Mouse (Mus musculus) ES-E14 (cell line): ENCODE measurements around the gene Dohh. TPM values are rescaled to one million over a fixed set of nuclear protein-coding genes. Genes with fewer than 3 reads are reported as not detected.

Experiments used
- DNase-seq: peaks from one replicate; pipeline ENCODE4 v3.0.0-alpha.2; 2013; ENCODE audit warnings: low read depth, low spot score
- H3K27ac ChIP-seq: 2 replicates; pipeline ENCODE4 v1.5.1; 2012; ENCODE audit warnings: low read depth, mild to moderate bottlenecking, low read length, moderate library complexity, mixed read lengths; ENCODE audit not compliant: poor library complexity, insufficient read depth, severe bottlenecking
- H3K36me3 ChIP-seq: 2 replicates; pipeline ENCODE4 v1.6.1; 2012; ENCODE audit warnings: mild to moderate bottlenecking, low read length, moderate library complexity, mixed read lengths; ENCODE audit not compliant: control insufficient read depth, poor library complexity, insufficient read depth, severe bottlenecking
- H3K4me1 ChIP-seq, 2 experiments: fragments of 150-350 bp in 1 of 2; sonication (generic) in 1 of 2; 2 replicates each; pipeline ENCODE4 v1.6.1; 2012; ENCODE audit warnings: low read length in 2 of 2, mild to moderate bottlenecking in 1 of 2, mixed read lengths in 1 of 2; ENCODE audit not compliant: control insufficient read depth in 2 of 2, insufficient read depth in 2 of 2, poor library complexity in 1 of 2
- H3K4me3 ChIP-seq, 2 experiments: fragments of 150-350 bp in 1 of 2; sonication (generic) in 1 of 2; 2 replicates each; pipeline ENCODE4 v1.5.1; 2012; ENCODE audit warnings: low read length in 2 of 2, low read depth in 1 of 2, mild to moderate bottlenecking in 1 of 2, mixed read lengths in 1 of 2; ENCODE audit not compliant: insufficient read depth in 1 of 2, poor library complexity in 1 of 2, severe bottlenecking in 1 of 2
- H3K9ac ChIP-seq: 2 replicates; pipeline ENCODE4 v1.6.1; 2012; ENCODE audit warnings: low read depth, mild to moderate bottlenecking, low read length, mixed read lengths; ENCODE audit not compliant: poor library complexity, insufficient read depth, severe bottlenecking
- H3K9me3 ChIP-seq: fragments of 150-350 bp; sonication (generic); 2 replicates; pipeline ENCODE4 v1.6.1; 2012; ENCODE audit warnings: low read depth, mild to moderate bottlenecking, low read length; ENCODE audit not compliant: control insufficient read depth, insufficient read depth
- CHD2 ChIP-seq: IDR thresholded peaks from 2 replicates; pipeline ENCODE4 v1.6.1; 2014; ENCODE audit warnings: mild to moderate bottlenecking, low read depth, low read length, inconsistent platforms
- HCFC1 ChIP-seq: IDR thresholded peaks from 2 replicates; pipeline ENCODE4 v1.6.1; 2012; ENCODE audit warnings: low read length, inconsistent platforms, borderline replicate concordance; ENCODE audit not compliant: insufficient read depth
- MAFK ChIP-seq: IDR thresholded peaks from 2 replicates; pipeline ENCODE4 v1.6.1; 2014; ENCODE audit warnings: mild to moderate bottlenecking, low read depth, low read length, inconsistent platforms; ENCODE audit not compliant: insufficient read depth
- ZC3H11A ChIP-seq: IDR thresholded peaks from 2 replicates; pipeline ENCODE4 v1.6.1; 2012; ENCODE audit warnings: low read depth, mild to moderate bottlenecking, inconsistent platforms, low read length, borderline replicate concordance
- ZNF384 ChIP-seq: IDR thresholded peaks from 2 replicates; pipeline ENCODE4 v1.6.1; 2012; ENCODE audit warnings: low read depth, low read length, inconsistent platforms
- in situ Hi-C, 2 experiments: fragments of 600-800 bp; cut with MboI; formaldehyde crosslinking; loops; one replicate each; pipeline ENCODE4 v1.15.1; 2025; ENCODE audit warnings: low sequenced_read_pairs in 2 of 2, inconsistent platforms in 1 of 2; ENCODE audit not compliant: unreplicated experiment in 2 of 2
- total RNA-seq: library from RNA; depleted of rRNA; stranded (reverse); fragments of 300-350 nt; gene quantifications from 2 replicates; pipeline ENCODE4 v1.2.3, GENCODE M21; 2012

Gene Dohh
- total RNA-seq, 1 experiment: 168 TPM

DNA sequence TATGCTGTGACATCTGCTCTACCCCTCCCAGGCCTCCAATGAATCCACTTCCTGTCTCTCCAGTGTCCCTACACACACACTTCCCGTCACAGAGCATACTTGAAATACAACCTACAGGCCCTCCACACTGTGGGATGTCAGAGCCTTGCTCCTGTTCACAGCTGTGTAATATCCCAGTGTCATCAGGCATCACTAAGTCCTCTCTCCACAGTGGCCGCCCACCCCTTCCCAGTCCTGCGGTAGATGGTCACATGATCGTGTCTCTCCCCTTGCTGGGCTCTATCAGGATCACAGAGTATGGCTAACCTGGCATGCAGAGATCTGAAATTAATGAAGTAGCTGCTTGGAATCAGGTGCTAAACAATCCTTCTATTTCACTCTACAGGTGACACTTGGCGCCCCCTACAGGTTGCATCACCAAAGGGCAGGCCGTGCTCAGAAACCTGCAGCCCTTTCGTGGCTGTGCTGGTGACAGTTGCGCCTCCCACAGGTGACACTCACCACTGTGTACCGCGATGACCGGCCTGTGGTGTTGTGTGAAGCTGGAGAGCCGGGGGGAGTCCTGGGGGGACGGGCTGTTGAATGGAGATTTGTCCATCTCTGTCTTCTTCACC is 21.5 kb downstream of the Dohh start:
- Histone ChIP-seq H3K9ac (no peak overlapping the region), H3K4me3 (no peak overlapping the region), H3K4me1 (peaks cover 7 to 64% of the 10 kb centered on the region in 2 experiments; a peak in 3 of 4 replicates), H3K9me3 (no peaks in the 10 kb centered on the region), H3K27ac (no peak overlapping the region), H3K36me3 (peaks cover 7% of the 10 kb centered on the region; the same call in 1 of the 2 replicates)
- TF ChIP-seq ZC3H11A: no peak
- no peak for TF ChIP-seq CHD2
- no peak for TF ChIP-seq HCFC1
- no peak for TF ChIP-seq ZNF384
- no peak for TF ChIP-seq MAFK
- in situ Hi-C loops: no loop called here
- no peak for DNase-seq

DNA sequence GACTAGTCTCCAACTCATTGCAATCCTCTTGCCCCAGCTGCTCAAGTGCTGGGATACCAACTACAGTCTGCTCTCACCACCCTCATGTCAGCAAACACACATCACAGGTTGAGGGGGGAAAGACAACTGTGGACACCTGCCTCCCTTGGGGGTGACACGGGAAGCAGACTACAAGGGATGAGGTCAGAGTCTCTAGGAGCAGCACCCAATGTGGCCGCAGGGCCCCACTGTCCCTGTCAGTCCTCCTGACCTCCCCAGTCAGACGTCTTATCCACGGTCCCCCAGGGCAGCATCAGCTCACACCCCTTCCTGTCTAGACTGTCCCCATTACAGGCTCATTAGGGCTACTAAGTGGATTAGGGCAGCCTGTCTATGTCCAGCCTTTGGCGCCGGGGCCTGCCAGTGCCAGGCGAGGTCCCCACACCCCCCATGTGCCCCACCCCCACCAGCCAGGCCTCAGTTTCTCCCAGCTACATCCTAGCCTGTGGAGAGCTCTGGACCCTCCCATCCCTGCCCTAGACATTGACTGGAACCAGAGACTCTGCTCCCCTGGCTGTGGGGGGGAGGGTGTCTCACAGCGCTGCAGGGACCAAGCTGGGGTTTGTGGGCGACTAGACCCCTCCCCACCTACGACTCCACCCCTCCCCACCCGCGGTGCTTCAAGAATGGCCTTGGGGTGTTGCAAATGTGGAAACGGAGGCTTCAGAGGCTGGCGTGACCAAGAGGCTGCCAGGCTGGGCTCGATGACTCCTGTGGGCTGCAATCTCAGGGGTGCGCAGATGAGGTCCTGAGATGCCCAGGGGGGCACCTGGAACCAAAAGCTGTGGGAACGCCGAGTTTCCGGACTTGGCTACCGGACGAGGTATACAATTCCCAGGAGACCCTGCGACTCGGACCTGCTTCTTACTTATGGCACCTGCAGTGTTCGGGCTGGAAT is 22.5 kb downstream of the Dohh start:
- peak overlapping the region in 1 of 2 experiments; percentile 57; a peak in 2 of 4 replicates for H3K4me3 ChIP-seq
- peaks cover 10% of the 10 kb centered on the region; the same call in 1 of the 2 replicates for H3K36me3 ChIP-seq
- H3K4me1 ChIP-seq: peaks cover 3 to 69% of the 10 kb centered on the region in 2 experiments; a peak in 3 of 4 replicates
- TF ChIP-seq MAFK (no peak), CHD2 (no peak), ZC3H11A (no peak), ZNF384 (no peak), HCFC1 (no peak)
- H3K9ac ChIP-seq: no peak overlapping the region
- no peak for DNase-seq
- in situ Hi-C loops: no loop called here
- no peaks in the 10 kb centered on the region for H3K9me3 ChIP-seq
- H3K27ac ChIP-seq: no peak overlapping the region

DNA sequence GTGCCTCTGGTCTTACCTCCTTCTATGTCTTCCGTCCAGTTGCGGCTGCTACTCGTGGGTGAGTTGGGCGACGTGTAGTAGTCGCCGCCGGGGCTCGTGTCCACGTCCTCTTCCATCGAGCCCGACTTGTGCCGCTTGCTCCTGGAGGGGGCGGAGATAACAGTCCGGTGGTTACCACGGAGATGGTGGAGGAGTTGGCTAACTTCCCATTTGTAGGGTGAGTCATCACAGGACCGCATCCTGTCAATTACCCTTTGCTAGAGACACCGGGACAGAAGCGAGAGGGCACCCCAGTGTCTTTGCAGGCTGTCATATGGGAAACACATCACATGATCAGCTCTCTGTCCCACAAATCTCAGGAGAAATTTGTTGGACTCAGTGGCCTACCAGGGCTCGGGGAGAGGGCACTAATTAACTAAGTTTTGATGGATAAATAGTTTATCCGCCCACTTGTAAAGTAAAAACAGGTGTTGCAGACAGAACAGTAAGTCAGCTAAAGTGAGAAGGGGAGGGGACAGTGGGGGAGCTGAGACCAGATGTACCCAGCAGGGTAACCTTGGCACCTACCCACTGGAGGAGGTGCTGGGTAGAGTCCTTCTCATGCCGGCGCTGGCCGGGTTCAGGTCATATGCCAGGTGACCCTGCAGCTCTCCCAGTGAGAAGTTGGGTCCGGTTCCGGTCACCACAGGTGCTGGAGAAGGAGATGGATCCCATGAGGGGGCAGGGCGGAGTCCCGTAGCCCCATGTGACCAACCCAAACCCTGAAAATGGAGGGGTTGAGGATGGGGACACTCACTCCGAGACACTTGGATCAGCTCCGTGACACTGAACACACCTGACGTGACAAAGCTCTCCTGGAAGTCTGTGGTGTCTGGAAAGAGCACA is 23.6 kb downstream of the Dohh start:
- H3K27ac ChIP-seq: no peak overlapping the region

DNA sequence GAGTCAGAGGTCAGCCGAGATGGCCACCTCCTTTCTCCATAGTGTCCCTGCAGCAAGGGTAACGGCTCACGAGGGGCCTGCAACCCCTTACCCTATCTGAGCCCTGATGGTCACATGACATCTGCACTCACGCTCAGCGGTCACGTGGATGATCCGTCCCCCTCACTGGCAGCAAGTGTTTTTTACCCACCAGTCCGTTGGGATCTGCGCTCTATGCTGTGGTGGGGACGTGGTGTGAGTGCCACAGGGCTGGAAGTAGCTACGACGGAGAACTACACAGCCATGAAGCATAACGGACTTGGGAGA is 24.1 kb downstream of the Dohh start:
- Histone ChIP-seq H3K4me3 (peak overlapping the region in 1 of 2 experiments; percentile 19; a peak in 2 of 4 replicates), H3K9me3 (no peaks in the 10 kb centered on the region), H3K9ac (no peak overlapping the region; the same call in 1 of the 2 replicates), H3K4me1 (peaks cover 3 to 73% of the 10 kb centered on the region in 2 experiments; a peak in 3 of 4 replicates), H3K36me3 (peaks cover 12% of the 10 kb centered on the region; the same call in 1 of the 2 replicates), H3K27ac (no peak overlapping the region)
- TF ChIP-seq MAFK (no peak), ZC3H11A (no peak), ZNF384 (no peak), CHD2 (no peak), HCFC1 (no peak)
- no peak for DNase-seq
- in situ Hi-C loops: no loop called here

More for the DNA sequence above, 23.6 kb downstream of the Dohh start:
- no peak for TF ChIP-seq CHD2
- no peak for TF ChIP-seq HCFC1
- TF ChIP-seq ZNF384: no peak
- TF ChIP-seq MAFK: no peak
- TF ChIP-seq ZC3H11A: no peak
- in situ Hi-C loops: no loop called here
- Histone ChIP-seq H3K4me3 (peak overlapping the region in 1 of 2 experiments; percentile 57; a peak in 2 of 4 replicates), H3K9ac (0 out of 2 replicates have a peak overlapping the region, but pooled peaks have one; percentile 17), H3K9me3 (no peaks in the 10 kb centered on the region), H3K36me3 (peaks cover 12% of the 10 kb centered on the region; the same call in 1 of the 2 replicates), H3K4me1 (peaks cover 3 to 74% of the 10 kb centered on the region in 2 experiments; a peak in 3 of 4 replicates)
- DNase-seq: no peak
